Mouse (Mus musculus) spleen, adult 2 months (tissue): ENCODE measurements at regions not wholly inside any gene's neighbourhood (a gene's known extent, or its start where the extent isn't known, plus 50 kb on each side); places are given as distances from the start of the nearest gene placed in this dataset.

ENCODE experiments used
- CTCF ChIP-seq: fragments of 200-500 bp; IDR thresholded peaks from 2 replicates; pipeline ENCODE4 v1.5.1; 2011; ENCODE audit warnings: mild to moderate bottlenecking, inconsistent platforms; ENCODE audit not compliant: insufficient read depth, insufficient read length, insufficient replicate concordance; ENCODE audit errors: extremely low read depth
- POLR2A ChIP-seq: fragments of 200-500 bp; IDR thresholded peaks from 2 replicates; pipeline ENCODE4 v1.6.1; 2011; ENCODE audit warnings: low read depth, low read length, inconsistent platforms

- no peak for TF ChIP-seq CTCF
- TF ChIP-seq POLR2A = no peak
These were observed 73.8 kb upstream of the Mvb12b start for GRCm38 (mm10) chr2:33961566-33961965.
